Mouse (Mus musculus): ENCODE data around the gene Hba-x. TPM values are rescaled to one million over a fixed set of nuclear protein-coding genes. Genes with fewer than 3 reads are reported as not detected.

Gene Hba-x
- 5,912 and 6,218 TPM in 2 replicates for polyA plus RNA-seq (2016; fragmentation: Nextera tagmentation; extraction: Ambion mirVana)

- Histone ChIP-seq H3K4me2 (no peak within 1 kb of the TSS), H3K9ac (no peak within 1 kb of the TSS), H3K36me3 (no peaks in the 10 kb centered on the region), H3K4me1 (replicated peaks) (no peaks in the 10 kb centered on the region), H3K27ac (ENCODE audit: poor library complexity, severe bottlenecking) (peak within 1 kb of the TSS; percentile 70), H3K27me3 (replicated peaks) (peaks cover 58% of the 10 kb centered on the region), H3K9me3 (replicated peaks) (no peaks in the 10 kb centered on the region), H3K4me3 (peak within 1 kb of the TSS; percentile 11)
- peak; percentile 71 for ATAC-seq (ENCODE audit: insufficient number of reproducible peaks, low FRiP score)
- 77% methylated on average over 3 of the region's 3 CpGs for WGBS
Observed at GRCm38 (mm10) chr11:32276347-32276746, at the start of gene Hba-x. Gene Hba-x (plus strand): TSS chr11:32276400.

GRCm38 (mm10) chr11:32227041-32227440 is 49.2 kb upstream of the Hba-x start:
- Histone ChIP-seq H3K36me3 (peaks cover 40% of the 10 kb centered on the region), H3K4me2 (peak overlapping the region; percentile 82), H3K4me3 (peak overlapping the region; percentile 72), H3K27ac (ENCODE audit: poor library complexity, severe bottlenecking) (peak overlapping the region; percentile 88; the same call in 1 of the 2 replicates), H3K9me3 (replicated peaks) (no peaks in the 10 kb centered on the region), H3K4me1 (replicated peaks) (peaks cover 50% of the 10 kb centered on the region), H3K27me3 (replicated peaks) (no peaks in the 10 kb centered on the region), H3K9ac (peak overlapping the region; percentile 88)
- WGBS, result 28% methylated on average over 1 of the region's 1 CpGs
- no peak for ATAC-seq (ENCODE audit: insufficient number of reproducible peaks, low FRiP score)

GRCm38 (mm10) chr11:32227555-32227954 is 48.6 kb upstream of the Hba-x start:
- Histone ChIP-seq H3K27ac (ENCODE audit: poor library complexity, severe bottlenecking) (no peak overlapping the region), H3K4me2 (peak overlapping the region; percentile 82; the same call in 1 of the 2 replicates), H3K4me3 (no peak overlapping the region), H3K36me3 (peaks cover 45% of the 10 kb centered on the region), H3K9ac (no peak overlapping the region), H3K4me1 (replicated peaks) (peaks cover 45% of the 10 kb centered on the region), H3K9me3 (replicated peaks) (no peaks in the 10 kb centered on the region), H3K27me3 (replicated peaks) (no peaks in the 10 kb centered on the region)
- 83% methylated on average over 9 of the region's 9 CpGs for WGBS
- ATAC-seq (ENCODE audit: insufficient number of reproducible peaks, low FRiP score), result no peak

DNA sequence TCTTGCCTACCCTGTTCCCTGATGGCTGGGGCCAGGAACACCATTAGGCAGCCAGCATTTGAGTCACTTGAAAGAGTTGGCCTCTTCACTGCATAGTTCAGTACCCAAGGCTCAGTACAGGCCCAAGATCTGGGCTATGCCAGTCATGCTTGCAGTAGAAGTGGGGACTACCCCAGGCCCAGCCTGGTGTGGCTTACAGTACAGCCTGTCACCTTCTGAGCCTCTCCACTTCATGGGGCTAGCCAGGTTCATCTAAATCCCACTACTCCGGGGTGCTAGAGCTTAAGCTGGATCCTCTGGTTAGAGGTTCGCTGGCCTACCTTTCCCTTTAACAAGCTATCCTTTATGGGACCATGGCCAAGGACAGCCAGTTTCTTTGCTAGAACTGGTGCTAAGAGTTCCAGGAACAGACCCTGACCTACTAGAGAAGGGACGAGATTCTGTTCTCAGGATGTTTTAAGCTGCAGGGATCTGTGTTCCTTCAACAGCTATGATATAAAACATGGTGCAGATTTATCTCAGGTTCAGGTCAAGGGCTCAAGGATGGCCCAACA is 47.8 kb upstream of the Hba-x start:
- peaks cover 53% of the 10 kb centered on the region for H3K36me3 ChIP-seq
- 88% methylated on average over 3 of the region's 3 CpGs for WGBS
- no peak overlapping the region for H3K27ac ChIP-seq (ENCODE audit: poor library complexity, severe bottlenecking)
- H3K27me3 ChIP-seq (replicated peaks), result no peaks in the 10 kb centered on the region
- H3K4me3 ChIP-seq, result no peak overlapping the region
- H3K9ac ChIP-seq, result no peak overlapping the region
- peaks cover 37% of the 10 kb centered on the region for H3K4me1 ChIP-seq (replicated peaks)
- no peaks in the 10 kb centered on the region for H3K9me3 ChIP-seq (replicated peaks)
- no peak overlapping the region for H3K4me2 ChIP-seq
- ATAC-seq (ENCODE audit: insufficient number of reproducible peaks, low FRiP score), result no peak

- no peak overlapping the region for H3K4me2 ChIP-seq
- no peak overlapping the region for H3K9ac ChIP-seq
- peaks cover 20% of the 10 kb centered on the region for H3K4me1 ChIP-seq (replicated peaks)
- H3K27me3 ChIP-seq (replicated peaks), result no peaks in the 10 kb centered on the region
- WGBS, result 82% methylated on average over 4 of the region's 4 CpGs
- H3K9me3 ChIP-seq (replicated peaks), result no peaks in the 10 kb centered on the region
- ATAC-seq (ENCODE audit: insufficient number of reproducible peaks, low FRiP score), result no peak
- H3K36me3 ChIP-seq, result peaks cover 70% of the 10 kb centered on the region
- H3K4me3 ChIP-seq, result no peak overlapping the region
- no peak overlapping the region for H3K27ac ChIP-seq (ENCODE audit: poor library complexity, severe bottlenecking)
Observed at GRCm38 (mm10) chr11:32230220-32230619, 46.0 kb upstream of the Hba-x start.

- no peak overlapping the region for H3K4me3 ChIP-seq
- no peak overlapping the region for H3K4me2 ChIP-seq
- H3K9ac ChIP-seq, result no peak overlapping the region
- H3K27ac ChIP-seq (ENCODE audit: poor library complexity, severe bottlenecking), result no peak overlapping the region
- peaks cover 19% of the 10 kb centered on the region for H3K4me1 ChIP-seq (replicated peaks)
- H3K9me3 ChIP-seq (replicated peaks), result no peaks in the 10 kb centered on the region
- no peaks in the 10 kb centered on the region for H3K27me3 ChIP-seq (replicated peaks)
- peaks cover 70% of the 10 kb centered on the region for H3K36me3 ChIP-seq
- 84% methylated on average over 2 of the region's 2 CpGs for WGBS
- no peak for ATAC-seq (ENCODE audit: insufficient number of reproducible peaks, low FRiP score)
Observed at GRCm38 (mm10) chr11:32231125-32231524, 45.1 kb upstream of the Hba-x start.

DNA sequence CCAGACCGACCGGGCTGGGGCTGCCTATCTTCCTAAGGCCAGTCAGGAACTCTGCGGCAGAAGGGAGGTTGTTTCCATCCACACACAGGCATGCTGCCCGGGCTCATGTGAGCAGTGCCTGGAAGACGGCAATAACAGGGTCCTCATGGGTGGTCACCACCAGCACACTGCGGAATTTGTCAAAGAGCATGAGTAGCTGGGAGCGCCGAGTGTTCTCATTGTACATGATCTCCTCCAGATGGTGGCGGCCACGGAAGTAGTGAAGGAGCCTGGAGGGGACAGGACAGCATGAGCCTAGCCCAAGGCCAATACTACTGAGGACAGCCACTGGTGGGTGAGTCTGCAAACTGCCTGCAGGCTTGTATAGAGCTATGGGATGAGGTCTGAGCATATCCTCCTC is 43.4 kb upstream of the Hba-x start:
- Histone ChIP-seq H3K27ac (ENCODE audit: poor library complexity, severe bottlenecking) (no peak overlapping the region), H3K4me2 (no peak overlapping the region), H3K4me1 (replicated peaks) (peaks cover 16% of the 10 kb centered on the region; the same call in 1 of the 2 replicates), H3K36me3 (peaks cover 74% of the 10 kb centered on the region), H3K4me3 (no peak overlapping the region), H3K9ac (no peak overlapping the region), H3K27me3 (replicated peaks) (no peaks in the 10 kb centered on the region), H3K9me3 (replicated peaks) (no peaks in the 10 kb centered on the region)
- 84% methylated on average over 10 of the region's 10 CpGs for WGBS
- ATAC-seq (ENCODE audit: insufficient number of reproducible peaks, low FRiP score), result no peak

DNA sequence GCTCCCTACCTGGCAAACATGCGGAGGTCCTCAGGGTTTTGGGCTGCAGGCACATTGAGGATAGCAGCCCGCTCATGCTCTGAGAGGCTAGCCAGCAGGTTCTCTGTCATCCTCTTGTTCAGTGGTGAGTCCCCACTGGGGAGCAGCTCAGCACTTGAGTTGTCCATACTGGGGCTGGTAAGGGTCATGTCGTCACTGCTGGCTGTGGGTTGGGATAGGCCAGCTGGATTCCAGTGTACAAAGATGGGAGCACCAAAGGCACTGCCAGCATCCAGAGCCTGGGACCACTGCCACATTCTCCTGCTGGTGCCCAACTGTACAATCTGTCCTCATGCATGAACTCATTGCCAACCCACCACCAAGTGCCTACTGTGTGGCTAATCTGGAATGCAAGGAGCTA is 42.3 kb upstream of the Hba-x start:
- 87% methylated on average over 3 of the region's 3 CpGs for WGBS
- ATAC-seq (ENCODE audit: insufficient number of reproducible peaks, low FRiP score), result no peak
- H3K27ac ChIP-seq (ENCODE audit: poor library complexity, severe bottlenecking), result no peak overlapping the region
- H3K9ac ChIP-seq, result no peak overlapping the region
- H3K4me3 ChIP-seq, result no peak overlapping the region
- H3K27me3 ChIP-seq (replicated peaks), result no peaks in the 10 kb centered on the region
- no peak overlapping the region for H3K4me2 ChIP-seq
- peaks cover 68% of the 10 kb centered on the region for H3K36me3 ChIP-seq
- H3K9me3 ChIP-seq (replicated peaks), result no peaks in the 10 kb centered on the region
- H3K4me1 ChIP-seq (replicated peaks), result peaks cover 17% of the 10 kb centered on the region; the same call in 1 of the 2 replicates

DNA sequence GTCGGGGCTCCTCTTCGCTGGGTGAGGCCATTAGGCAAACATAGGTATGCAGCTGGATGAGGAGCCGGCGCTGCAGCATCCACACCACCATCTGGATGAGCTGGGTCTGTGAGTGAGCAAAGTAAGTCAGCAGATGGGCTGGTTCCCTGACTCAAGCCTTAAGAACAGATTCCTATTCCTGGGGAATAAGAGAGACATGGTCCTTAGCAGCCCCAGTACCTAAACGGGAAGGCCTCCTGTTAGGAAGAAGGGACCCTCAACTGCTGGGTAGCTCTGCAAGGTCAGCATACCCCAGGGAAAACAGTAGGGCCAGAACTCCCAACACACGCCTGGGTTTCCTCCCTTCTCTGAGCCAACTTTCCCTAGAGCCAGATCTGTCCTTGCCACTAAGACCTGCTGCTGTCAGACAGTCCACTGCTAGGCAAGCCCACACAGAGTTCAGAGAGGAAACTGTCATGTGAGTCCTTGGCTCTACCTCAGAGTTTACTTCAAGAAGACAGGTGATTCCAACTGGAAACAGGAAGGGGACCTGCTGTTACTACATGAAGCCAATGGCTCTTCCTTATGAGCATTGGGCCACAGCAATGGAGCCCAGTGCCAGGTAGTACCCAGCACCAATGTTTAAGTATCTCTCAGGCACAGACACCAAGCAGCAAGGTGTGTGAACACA is 41.2 kb upstream of the Hba-x start:
- 87% methylated on average over 6 of the region's 6 CpGs for WGBS
- H3K9me3 ChIP-seq (replicated peaks), result no peaks in the 10 kb centered on the region

GRCm38 (mm10) chr11:32235646-32236045 is 40.6 kb upstream of the Hba-x start:
- Histone ChIP-seq H3K4me3 (no peak overlapping the region), H3K9me3 (replicated peaks) (no peaks in the 10 kb centered on the region), H3K27ac (ENCODE audit: poor library complexity, severe bottlenecking) (no peak overlapping the region), H3K4me2 (no peak overlapping the region), H3K36me3 (peaks cover 65% of the 10 kb centered on the region), H3K27me3 (replicated peaks) (no peaks in the 10 kb centered on the region), H3K9ac (no peak overlapping the region), H3K4me1 (replicated peaks) (peaks cover 17% of the 10 kb centered on the region; the same call in 1 of the 2 replicates)
- 48% methylated on average over 3 of the region's 3 CpGs for WGBS
- ATAC-seq (ENCODE audit: insufficient number of reproducible peaks, low FRiP score), result no peak

More for the DNA sequence above, 41.2 kb upstream of the Hba-x start:
- H3K9ac ChIP-seq, result 0 out of 2 replicates have a peak overlapping the region, but pooled peaks have one; percentile 5
- H3K4me3 ChIP-seq, result no peak overlapping the region
- H3K36me3 ChIP-seq, result peaks cover 65% of the 10 kb centered on the region
- ATAC-seq (ENCODE audit: insufficient number of reproducible peaks, low FRiP score), result no peak
- H3K27ac ChIP-seq (ENCODE audit: poor library complexity, severe bottlenecking), result no peak overlapping the region
- H3K4me2 ChIP-seq, result no peak overlapping the region
- H3K27me3 ChIP-seq (replicated peaks), result no peaks in the 10 kb centered on the region
- peaks cover 17% of the 10 kb centered on the region; the same call in 1 of the 2 replicates for H3K4me1 ChIP-seq (replicated peaks)

DNA sequence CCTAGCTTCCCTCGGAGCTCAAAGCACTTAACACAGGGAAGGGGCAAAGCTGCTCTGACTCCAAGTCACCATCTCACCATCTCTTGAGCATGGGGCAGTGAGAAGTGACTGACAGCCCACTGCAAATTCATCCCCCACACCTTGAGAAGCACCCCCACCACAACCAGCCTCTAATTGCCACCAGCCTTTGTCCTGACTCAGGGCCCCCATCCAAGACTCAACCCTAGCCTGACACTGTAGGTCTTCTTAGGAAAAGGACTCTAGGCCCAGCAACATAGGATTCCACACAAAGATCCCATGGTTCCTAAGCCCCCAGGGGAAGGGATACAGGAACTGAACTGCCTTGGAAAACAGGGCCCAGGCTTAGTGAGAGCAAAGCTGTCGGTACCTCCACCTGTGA is 40.1 kb upstream of the Hba-x start:
- Histone ChIP-seq H3K9me3 (replicated peaks) (no peaks in the 10 kb centered on the region), H3K4me2 (no peak overlapping the region), H3K27me3 (replicated peaks) (no peaks in the 10 kb centered on the region), H3K4me3 (no peak overlapping the region), H3K9ac (no peak overlapping the region), H3K4me1 (replicated peaks) (peaks cover 17% of the 10 kb centered on the region; the same call in 1 of the 2 replicates), H3K27ac (ENCODE audit: poor library complexity, severe bottlenecking) (no peak overlapping the region), H3K36me3 (peaks cover 65% of the 10 kb centered on the region)
- ATAC-seq (ENCODE audit: insufficient number of reproducible peaks, low FRiP score), result no peak
- 66% methylated on average over 2 of the region's 2 CpGs for WGBS
